Mouse (Mus musculus): ENCODE data around the gene Sh3gl1.
A peak's percentile ranks its signal among the peaks of the same experiment; 100 is the strongest.

- peak; percentile 92 for TF ChIP-seq CTCF (IDR thresholded peaks at IDR 0.05; ENCODE audit: insufficient read depth, low read depth, low read length)
- no peak for TF ChIP-seq POLR2A (IDR thresholded peaks at IDR 0.05; ENCODE audit: insufficient read depth, low read depth, low read length)
Measured at GRCm38 (mm10) chr17:56010681-56011080, 25.8 kb downstream of the Sh3gl1 start.
